Mouse (Mus musculus) CH12.LX (cell line): Measurements from ENCODE around the gene 4930523C07Rik. TPM values are rescaled to one million over a fixed set of nuclear protein-coding genes. Genes with fewer than 3 reads are reported as not detected.
A peak's percentile ranks its signal among the peaks of the same experiment; 100 is the strongest.

ENCODE experiments used
- DNase-seq: peaks from one replicate; pipeline ENCODE4 v3.0.0-alpha.2; 2013; ENCODE audit errors: extremely low read depth
- H3K27ac ChIP-seq: 2 replicates; pipeline ENCODE4 v1.5.1; 2012; ENCODE audit warnings: low read depth, mild to moderate bottlenecking, control low read depth, moderate library complexity; ENCODE audit not compliant: insufficient read depth
- H3K27me3 ChIP-seq: replicated peaks from 2 replicates; pipeline ENCODE3; 2012; ENCODE audit warnings: inconsistent platforms
- H3K36me3 ChIP-seq, 2 experiments: replicated peaks in 1 of 2; 2 replicates each; pipeline versions ENCODE3 to v1.6.1; 2012; ENCODE audit warnings: inconsistent platforms in 1 of 2, low read length in 1 of 2, mild to moderate bottlenecking in 1 of 2, mixed read lengths in 1 of 2, moderate library complexity in 1 of 2; ENCODE audit not compliant: control insufficient read depth in 1 of 2, insufficient read depth in 1 of 2
- H3K4me1 ChIP-seq, 2 experiments: 2 replicates each; pipeline ENCODE4 v1.6.1; 2012; ENCODE audit warnings: inconsistent platforms in 1 of 2, moderate library complexity in 1 of 2; ENCODE audit not compliant: insufficient read depth in 2 of 2, control insufficient read depth in 1 of 2
- H3K4me2 ChIP-seq: 2 replicates; pipeline ENCODE4 v1.6.1; 2012; ENCODE audit warnings: low read depth, mild to moderate bottlenecking, control low read depth; ENCODE audit not compliant: poor library complexity, insufficient read depth, severe bottlenecking
- H3K4me3 ChIP-seq, 3 experiments: fragments of 150-350 bp in 1 of 3; sonication (generic) in 1 of 3; replicated peaks in 1 of 3; 2 replicates each; pipeline versions ENCODE3 to v1.5.1; 2011 to 2012; ENCODE audit warnings: low read depth in 2 of 3, low read length in 2 of 3, mild to moderate bottlenecking in 2 of 3, moderate library complexity in 2 of 3, control low read depth in 1 of 3, improper control_type of control experiment in 1 of 3, inconsistent platforms in 1 of 3, mixed read lengths in 1 of 3; ENCODE audit not compliant: poor library complexity in 1 of 3
- H3K79me2 ChIP-seq: replicated peaks from 2 replicates; pipeline ENCODE4 v1.6.1; 2012; ENCODE audit warnings: mild to moderate bottlenecking, moderate library complexity; ENCODE audit not compliant: control insufficient read depth, poor library complexity, insufficient read depth, severe bottlenecking; ENCODE audit errors: extremely low read depth
- H3K9ac ChIP-seq: 2 replicates; pipeline ENCODE4 v1.6.1; 2012; ENCODE audit warnings: low read depth, mild to moderate bottlenecking, control low read depth, moderate library complexity; ENCODE audit not compliant: insufficient read depth
- H3K9me3 ChIP-seq: replicated peaks from 2 replicates; pipeline ENCODE3; 2012; ENCODE audit warnings: low read length, inconsistent platforms, mixed read lengths
- BHLHE40 ChIP-seq: IDR thresholded peaks from 2 replicates; pipeline ENCODE4 v1.6.1; 2011; ENCODE audit warnings: mild to moderate bottlenecking, low read depth, low read length, improper control_type of control experiment
- CHD1 ChIP-seq: IDR thresholded peaks from 2 replicates; pipeline ENCODE4 v1.6.1; 2012; ENCODE audit warnings: low read depth, low read length, improper control_type of control experiment, inconsistent platforms
- E2F4 ChIP-seq: IDR thresholded peaks from 2 replicates; pipeline ENCODE4 v1.6.1; 2011; ENCODE audit warnings: low read depth, low read length, improper control_type of control experiment; ENCODE audit not compliant: insufficient replicate concordance
- ELF1 ChIP-seq: IDR thresholded peaks from 2 replicates; pipeline ENCODE4 v1.6.1; 2014; ENCODE audit warnings: low read depth, mild to moderate bottlenecking, inconsistent platforms, low read length, improper control_type of control experiment
- EP300 ChIP-seq: IDR thresholded peaks from 2 replicates; pipeline ENCODE4 v1.6.1; 2011; ENCODE audit warnings: low read length, improper control_type of control experiment
- ETS1 ChIP-seq: conservative IDR thresholded peaks from 2 replicates; pipeline ENCODE4 v1.6.1; 2012; ENCODE audit warnings: low read depth, mild to moderate bottlenecking, inconsistent platforms, low read length, improper control_type of control experiment, moderate library complexity
- GABPA ChIP-seq: IDR thresholded peaks from 2 replicates; pipeline ENCODE4 v1.6.1; 2012; ENCODE audit warnings: low read depth, low read length, improper control_type of control experiment, inconsistent platforms; ENCODE audit not compliant: insufficient replicate concordance
- IRF4 ChIP-seq: IDR thresholded peaks from 2 replicates; pipeline ENCODE4 v1.6.1; 2014; ENCODE audit warnings: low read depth, mild to moderate bottlenecking, inconsistent platforms, low read length, improper control_type of control experiment
- JUND ChIP-seq: conservative IDR thresholded peaks from 2 replicates; pipeline ENCODE4 v1.6.1; 2011; ENCODE audit warnings: low read depth, low read length, improper control_type of control experiment
- KAT2A ChIP-seq: IDR thresholded peaks from 2 replicates; pipeline ENCODE4 v1.6.1; 2012; ENCODE audit warnings: low read length, improper control_type of control experiment, inconsistent platforms; ENCODE audit not compliant: insufficient replicate concordance
- MAFK ChIP-seq: IDR thresholded peaks from 2 replicates; pipeline ENCODE4 v1.6.1; 2011; ENCODE audit warnings: low read length, improper control_type of control experiment; ENCODE audit not compliant: insufficient replicate concordance
- MAX ChIP-seq: IDR thresholded peaks from 2 replicates; pipeline ENCODE4 v1.6.1; 2011; ENCODE audit warnings: low read length, improper control_type of control experiment
- MYC ChIP-seq: IDR thresholded peaks from 2 replicates; pipeline ENCODE4 v1.6.1; 2011; ENCODE audit warnings: low read depth, mild to moderate bottlenecking, improper control_type of control experiment, low read length
- NRF1 ChIP-seq: IDR thresholded peaks from 2 replicates; pipeline ENCODE4 v1.6.1; 2014; ENCODE audit warnings: low read depth, mild to moderate bottlenecking, inconsistent platforms, low read length, improper control_type of control experiment, moderate library complexity
- POLR2A ChIP-seq: IDR thresholded peaks from 2 replicates; pipeline ENCODE4 v1.6.1; 2011; ENCODE audit warnings: low read depth, mild to moderate bottlenecking, improper control_type of control experiment, low read length
- POLR2AphosphoS2 ChIP-seq: IDR thresholded peaks from 2 replicates; pipeline ENCODE4 v1.6.1; 2011; ENCODE audit warnings: low read depth, low read length, improper control_type of control experiment
- RAD21 ChIP-seq: IDR thresholded peaks from 2 replicates; pipeline ENCODE4 v1.6.1; 2011; ENCODE audit warnings: low read depth, mild to moderate bottlenecking, low read length, improper control_type of control experiment, moderate library complexity
- RCOR1 ChIP-seq: conservative IDR thresholded peaks from 2 replicates; pipeline ENCODE4 v1.6.1; 2012; ENCODE audit warnings: low read depth, mild to moderate bottlenecking, inconsistent platforms, low read length, improper control_type of control experiment
- SMC3 ChIP-seq: IDR thresholded peaks from 2 replicates; pipeline ENCODE4 v1.6.1; 2011; ENCODE audit warnings: low read depth, low read length, improper control_type of control experiment
- TBP ChIP-seq: conservative IDR thresholded peaks from 2 replicates; pipeline ENCODE4 v1.6.1; 2011; ENCODE audit warnings: low read depth, low read length, improper control_type of control experiment
- UBTF ChIP-seq: IDR thresholded peaks from 2 replicates; pipeline ENCODE4 v1.6.1; 2012; ENCODE audit warnings: low read depth, mild to moderate bottlenecking, inconsistent platforms, low read length, improper control_type of control experiment, moderate library complexity
- USF2 ChIP-seq: conservative IDR thresholded peaks from 2 replicates; pipeline ENCODE4 v1.6.1; 2011; ENCODE audit warnings: low read depth, low read length, improper control_type of control experiment
- ZMIZ1 ChIP-seq: IDR thresholded peaks from 2 replicates; pipeline ENCODE4 v1.6.1; 2012; ENCODE audit warnings: low read depth, mild to moderate bottlenecking, inconsistent platforms, low read length, improper control_type of control experiment
- dilution Hi-C: fragments of 300-500 bp; cut with MboI; formaldehyde crosslinking; loops from 2 replicates; pipeline ENCODE4 v1.14.3; 2020; ENCODE audit warnings: low sequenced_read_pairs; ENCODE audit not compliant: extremely low pct_unique_long_range_greater_than_20kb, extremely low pct_ligation_motif_present
- in situ Hi-C: fragments of 300-500 bp; cut with MboI; formaldehyde crosslinking; loops from 3 replicates; pipeline ENCODE4 v1.14.3; 2019; ENCODE audit warnings: low sequenced_read_pairs, low pct_ligation_motif_present, low pct_unique_long_range_greater_than_20kb, mixed read lengths
- polyA plus RNA-seq: library from polyadenylated mRNA; unstranded; fragments of >175 nt; gene quantifications from 2 replicates; pipeline ENCODE4 v1.2.1, GENCODE M21; 2012; ENCODE audit warnings: low read depth; ENCODE audit not compliant: insufficient read length
- total RNA-seq, 2 experiments: library from RNA; depleted of rRNA; stranded (reverse); fragments of 300-350 nt in 1 of 2; fragments of >200 nt in 1 of 2; gene quantifications; 2 replicates each; pipeline ENCODE4 v1.2.3; 2012 to 2014

4930523C07Rik gene
- total and polyA plus RNA-seq, 3 experiments: 13.1 to 28.2 (median 18.0) TPM

- Histone ChIP-seq H3K4me2 (no peak overlapping the region), H3K27me3 (no peaks in the 10 kb centered on the region), H3K36me3 (no peaks in the 10 kb centered on the region), H3K9ac (no peak overlapping the region), H3K4me1 (peaks cover 0 to 36% of the 10 kb centered on the region in 2 experiments; a peak in 2 of 4 replicates), H3K4me3 (no peak overlapping the region), H3K79me2 (no peaks in the 10 kb centered on the region), H3K9me3 (no peaks in the 10 kb centered on the region), H3K27ac (no peak overlapping the region)
- dilution Hi-C loops (no loop called here), in situ Hi-C loops (no loop called here)
- no peak for DNase-seq
- TF ChIP-seq IRF4: no peak
- TF ChIP-seq JUND: no peak
- no peak for TF ChIP-seq BHLHE40
These were observed 37.1 kb upstream of the 4930523C07Rik start for GRCm38 (mm10) chr1:160006919-160007588.

- H3K4me2 ChIP-seq: 0 out of 2 replicates have a peak overlapping the region, but pooled peaks have one; percentile 24
- H3K27me3 ChIP-seq: no peaks in the 10 kb centered on the region
- DNase-seq: no peak
- no peak overlapping the region for H3K4me3 ChIP-seq
- peaks cover 0 to 12% of the 10 kb centered on the region in 2 experiments; a peak in 2 of 4 replicates for H3K4me1 ChIP-seq
- H3K79me2 ChIP-seq: no peaks in the 10 kb centered on the region
- H3K27ac ChIP-seq: no peak overlapping the region
- H3K9me3 ChIP-seq: no peaks in the 10 kb centered on the region
- in situ Hi-C loops (no loop called here), dilution Hi-C loops (no loop called here)
- no peaks in the 10 kb centered on the region for H3K36me3 ChIP-seq
- TF ChIP-seq RAD21 (no peak), MYC (no peak), POLR2A (no peak), SMC3 (no peak), ETS1 (no peak)
- no peak overlapping the region for H3K9ac ChIP-seq
These were observed 31.1 kb upstream of the 4930523C07Rik start for GRCm38 (mm10) chr1:160013042-160013441.

GRCm38 (mm10) chr1:160024339-160024980 is 19.7 kb upstream of the 4930523C07Rik start:
- no peak for DNase-seq
- in situ Hi-C loops: no loop called here
- peak overlapping the region; percentile 16 for H3K27ac ChIP-seq
- TF ChIP-seq TBP (no peak), CHD1 (0 out of 2 replicates have a peak, but pooled peaks have one; percentile 6), POLR2A (no peak), POLR2AphosphoS2 (no peak), NRF1 (0 out of 2 replicates have a peak, but pooled peaks have one; percentile 18), USF2 (no peak), E2F4 (no peak), RAD21 (no peak), SMC3 (no peak), MAX (no peak), UBTF (no peak), RCOR1 (no peak), EP300 (no peak), GABPA (no peak), ELF1 (peak; percentile 31; the same call in 1 of the 2 replicates), KAT2A (no peak), MAFK (no peak), BHLHE40 (peak; percentile 47), ZMIZ1 (no peak), JUND (no peak)

More at GRCm38 (mm10) chr1:160024339-160024980, 19.7 kb upstream of the 4930523C07Rik start:
- peaks cover 4 to 21% of the 10 kb centered on the region in 2 experiments; a peak in 3 of 4 replicates for H3K4me1 ChIP-seq
- H3K4me3 ChIP-seq: peak overlapping the region in 2 of 3 experiments; percentile 24 to 39
- no peaks in the 10 kb centered on the region for H3K36me3 ChIP-seq
- no peaks in the 10 kb centered on the region for H3K27me3 ChIP-seq
- peaks cover 3% of the 10 kb centered on the region for H3K9me3 ChIP-seq
- no peaks in the 10 kb centered on the region for H3K79me2 ChIP-seq
- peak overlapping the region; percentile 76 for H3K4me2 ChIP-seq
- peak overlapping the region; percentile 61 for H3K9ac ChIP-seq
- dilution Hi-C loops: no loop called here
